Mouse (Mus musculus) testis, adult 2 months (tissue): Measurements from ENCODE around the gene Myo10. TPM values are rescaled to one million over a fixed set of nuclear protein-coding genes. Genes with fewer than 3 reads are reported as not detected.
A peak's percentile ranks its signal among the peaks of the same experiment; 100 is the strongest.

ENCODE experiments used
- H3K27ac ChIP-seq: fragments of 200-500 bp; 2 replicates; pipeline ENCODE4 v1.5.1; 2012; ENCODE audit warnings: low read depth, low read length; ENCODE audit not compliant: control insufficient read depth, insufficient read depth
- H3K27me3 ChIP-seq: fragments of 200-500 bp; 2 replicates; pipeline ENCODE4 v1.6.1; 2012; ENCODE audit warnings: mild to moderate bottlenecking, low read length, moderate library complexity; ENCODE audit not compliant: control insufficient read depth, insufficient read depth
- H3K36me3 ChIP-seq: fragments of 200-500 bp; 2 replicates; pipeline ENCODE4 v1.6.1; 2012; ENCODE audit warnings: mild to moderate bottlenecking, low read length; ENCODE audit not compliant: control insufficient read depth, insufficient read depth
- H3K4me1 ChIP-seq: fragments of 200-500 bp; 2 replicates; pipeline ENCODE4 v1.6.1; 2012; ENCODE audit warnings: low read length; ENCODE audit not compliant: control insufficient read depth, insufficient read depth
- H3K4me3 ChIP-seq: fragments of 200-500 bp; 2 replicates; pipeline ENCODE4 v1.5.1; 2012; ENCODE audit warnings: low read depth, mild to moderate bottlenecking, low read length, moderate library complexity, mixed read lengths; ENCODE audit not compliant: control insufficient read depth
- CTCF ChIP-seq: fragments of 200-500 bp; IDR thresholded peaks from 2 replicates; pipeline ENCODE4 v1.5.1; 2012; ENCODE audit warnings: low read depth, mild to moderate bottlenecking, inconsistent platforms, low read length, moderate library complexity; ENCODE audit not compliant: control insufficient read depth, insufficient read depth, insufficient replicate concordance
- POLR2A ChIP-seq: fragments of 200-500 bp; IDR thresholded peaks from 2 replicates; pipeline ENCODE4 v1.6.1; 2012; ENCODE audit warnings: low read depth, mild to moderate bottlenecking, inconsistent platforms, low read length, moderate library complexity; ENCODE audit not compliant: control insufficient read depth
- polyA plus RNA-seq: library from polyadenylated mRNA; depleted of rRNA; stranded (reverse); fragments of >200 nt; gene quantifications from 2 replicates; pipeline ENCODE4 v1.2.3, GENCODE M21; 2012

The Myo10 gene
- polyA plus RNA-seq, 1 experiment, result 17.5 TPM

DNA sequence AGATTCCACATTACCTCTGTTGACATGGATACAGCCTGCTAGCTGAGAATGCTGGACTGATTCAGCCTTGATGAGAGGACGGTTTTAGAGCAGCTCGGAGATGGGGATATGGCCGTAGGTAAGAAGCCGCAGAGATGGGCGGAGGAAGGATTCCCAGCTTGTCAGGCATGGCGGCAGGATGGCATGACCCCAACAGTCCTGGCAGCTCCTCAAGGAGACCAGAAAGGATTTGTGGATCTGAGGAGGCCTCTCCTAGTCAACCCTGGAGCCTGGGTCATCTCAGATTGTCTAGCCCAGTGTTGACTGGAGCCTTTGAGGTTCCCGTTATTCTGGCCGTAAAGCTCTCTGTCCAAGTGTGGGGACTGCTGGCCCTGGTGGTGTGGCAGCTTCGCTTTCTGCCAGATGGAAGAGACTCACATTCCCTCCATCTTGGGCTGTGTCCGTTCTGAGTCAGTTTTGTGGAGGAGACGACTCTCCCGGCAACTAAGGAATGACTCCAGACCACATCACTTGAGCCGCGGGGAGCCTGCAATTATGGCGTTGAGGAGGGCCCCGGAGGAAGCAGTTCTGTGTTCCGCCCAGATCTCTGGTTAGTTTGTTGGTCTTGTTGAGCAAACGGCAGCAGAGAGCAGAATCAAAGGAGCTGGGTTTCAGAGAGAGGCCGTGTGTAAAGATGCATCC is 84.7 kb downstream of the Myo10 start:
- Histone ChIP-seq H3K36me3 (no peaks in the 10 kb centered on the region), H3K4me1 (peaks cover 2% of the 10 kb centered on the region; the same call in 1 of the 2 replicates), H3K4me3 (no peak overlapping the region), H3K27me3 (no peaks in the 10 kb centered on the region), H3K27ac (no peak overlapping the region)
- TF ChIP-seq POLR2A (no peak), CTCF (no peak)

DNA sequence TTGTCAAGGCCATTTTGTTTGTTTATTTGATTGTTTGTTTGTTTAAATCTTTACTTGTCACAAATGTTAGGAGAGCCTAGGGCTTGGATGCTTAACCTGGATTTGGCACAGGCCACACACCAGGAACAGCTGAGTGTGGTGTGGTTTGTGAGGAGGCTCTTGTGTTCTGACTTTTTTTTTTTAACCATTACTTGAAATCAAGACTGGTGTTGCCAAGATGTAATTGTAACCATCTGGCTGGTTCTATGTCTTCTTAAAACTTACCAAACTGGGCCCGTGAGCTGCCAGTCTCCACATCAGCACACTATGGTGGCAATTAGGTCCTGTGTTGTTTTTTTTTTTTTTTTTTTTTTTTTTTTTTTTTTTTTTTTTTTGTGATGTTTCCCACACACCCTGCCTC is 85.6 kb downstream of the Myo10 start:
- Histone ChIP-seq H3K27me3 (no peaks in the 10 kb centered on the region), H3K27ac (no peak overlapping the region), H3K4me1 (peaks cover 2% of the 10 kb centered on the region; the same call in 1 of the 2 replicates), H3K36me3 (no peaks in the 10 kb centered on the region), H3K4me3 (no peak overlapping the region)
- TF ChIP-seq POLR2A (no peak), CTCF (no peak)

DNA sequence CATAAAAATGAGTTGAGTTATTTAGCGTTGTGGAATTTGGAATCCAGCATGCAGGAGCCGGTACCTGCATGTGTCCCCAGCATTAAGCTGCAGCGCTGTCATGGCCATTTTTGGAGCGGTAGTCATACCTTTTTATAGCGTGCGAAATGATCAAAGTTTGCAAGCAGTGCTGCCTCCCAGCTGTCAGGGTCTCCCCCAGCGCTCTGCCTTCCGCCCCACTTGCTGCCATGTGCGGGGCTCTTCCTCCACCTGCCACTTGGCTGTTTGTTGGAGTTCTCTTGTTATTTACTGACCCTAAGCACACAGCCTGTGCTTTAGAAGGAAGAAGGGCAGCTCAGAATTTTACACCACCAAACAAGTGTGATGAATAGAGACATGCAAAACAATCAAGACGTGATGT is 88.6 kb downstream of the Myo10 start:
- Histone ChIP-seq H3K27ac (no peak overlapping the region), H3K4me3 (no peak overlapping the region), H3K27me3 (no peaks in the 10 kb centered on the region), H3K36me3 (no peaks in the 10 kb centered on the region), H3K4me1 (peaks cover 7% of the 10 kb centered on the region)
- TF ChIP-seq CTCF (no peak), POLR2A (no peak)

DNA sequence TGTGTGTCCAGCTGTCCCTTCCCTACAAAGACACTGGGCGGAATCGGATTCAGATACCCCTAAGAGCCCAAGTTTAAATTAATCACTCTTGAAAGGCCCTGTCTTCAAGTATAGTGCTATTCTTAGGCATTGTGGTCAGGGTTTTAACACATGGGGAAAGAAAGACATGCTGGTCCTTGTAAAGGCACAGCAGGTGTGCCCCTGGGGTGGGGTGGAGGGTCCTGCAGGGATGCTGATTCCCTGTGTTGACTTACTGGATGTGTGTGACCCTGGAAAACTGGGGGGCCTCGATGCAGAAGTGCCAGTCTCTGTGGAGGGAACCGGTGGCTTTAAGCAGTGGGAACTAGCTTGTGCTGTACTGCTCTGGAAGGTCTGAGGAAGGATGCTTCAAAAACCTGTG is 90.6 kb downstream of the Myo10 start:
- H3K27ac ChIP-seq, result no peak overlapping the region
- H3K27me3 ChIP-seq, result no peaks in the 10 kb centered on the region
- no peaks in the 10 kb centered on the region for H3K36me3 ChIP-seq
- TF ChIP-seq CTCF (no peak), POLR2A (no peak)
- no peak overlapping the region for H3K4me3 ChIP-seq
- peaks cover 4% of the 10 kb centered on the region for H3K4me1 ChIP-seq

DNA sequence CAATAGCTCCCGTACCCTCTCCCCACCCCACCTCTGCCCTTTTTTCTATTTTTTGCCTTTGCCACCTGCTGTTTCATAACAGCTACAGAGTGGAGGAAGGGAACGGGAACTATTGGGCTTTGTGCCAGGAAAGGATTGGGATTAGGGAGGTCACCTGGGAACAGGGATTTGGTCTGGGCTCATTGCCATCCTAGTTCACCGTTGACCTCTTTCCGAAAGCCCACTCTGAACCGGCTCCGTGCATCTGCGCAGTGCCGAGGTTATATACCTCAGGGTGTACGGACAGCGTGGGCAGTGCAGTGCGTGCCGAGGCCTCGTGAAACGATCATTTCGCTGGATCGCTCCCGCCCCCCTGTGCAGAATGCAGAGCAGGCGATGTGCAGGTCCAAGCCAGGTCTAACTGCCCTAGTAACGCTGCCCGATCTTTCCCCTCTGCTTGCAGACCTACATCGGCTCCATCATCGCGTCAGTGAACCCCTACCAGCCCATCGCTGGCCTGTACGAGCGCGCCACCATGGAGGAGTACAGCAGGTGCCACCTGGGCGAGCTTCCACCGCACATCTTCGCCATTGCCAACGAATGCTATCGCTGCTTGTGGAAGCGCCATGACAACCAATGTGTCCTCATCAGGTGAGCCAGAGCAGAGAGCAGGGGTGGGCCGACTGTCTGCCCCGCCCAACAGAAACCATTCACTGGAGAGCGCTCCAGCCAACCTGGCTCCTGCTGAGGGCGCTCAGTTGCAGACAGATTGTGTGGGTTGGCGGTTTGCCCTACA is 91.4 kb downstream of the Myo10 start:
- Histone ChIP-seq H3K36me3 (no peaks in the 10 kb centered on the region), H3K4me1 (peaks cover 4% of the 10 kb centered on the region), H3K27me3 (no peaks in the 10 kb centered on the region), H3K27ac (no peak overlapping the region), H3K4me3 (peak overlapping the region; percentile 65)
- TF ChIP-seq POLR2A (no peak), CTCF (no peak)

DNA sequence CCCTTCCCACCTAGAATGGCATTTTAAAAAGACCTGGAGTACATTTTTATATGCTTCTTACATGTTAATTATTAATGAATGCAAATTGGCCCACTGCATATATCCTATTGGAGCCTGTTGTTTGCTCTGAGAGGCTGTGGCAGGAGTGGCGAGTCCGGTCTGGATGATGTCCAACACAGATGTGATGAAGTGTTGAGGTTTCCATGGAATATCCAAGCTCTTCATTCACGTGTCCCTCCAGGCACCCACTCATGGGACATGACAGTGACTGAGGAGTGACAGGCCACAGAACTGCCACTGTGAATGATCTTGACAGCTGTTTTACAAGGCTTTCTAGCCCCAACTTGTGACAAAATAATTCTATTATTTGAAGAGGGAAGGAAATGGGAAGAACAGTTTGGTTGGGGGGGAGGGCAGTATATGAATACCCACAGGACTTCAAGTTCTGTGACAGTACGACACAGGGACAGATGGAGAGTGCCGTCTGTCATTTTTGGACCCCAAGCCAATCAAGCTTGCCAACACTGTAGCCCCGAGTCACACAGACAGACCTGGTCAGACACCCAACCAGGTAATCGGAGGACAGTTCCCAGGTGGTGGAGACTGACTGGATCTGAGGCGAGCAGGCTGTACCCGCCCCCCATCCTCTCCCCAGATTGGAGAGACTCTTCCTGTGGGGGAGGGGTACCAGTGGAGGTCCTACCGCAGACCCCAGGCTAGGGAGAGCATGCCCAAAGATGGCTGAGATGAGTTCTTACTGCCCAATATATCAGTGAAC is 93.1 kb downstream of the Myo10 start:
- Histone ChIP-seq H3K36me3 (no peaks in the 10 kb centered on the region), H3K27ac (no peak overlapping the region)

DNA sequence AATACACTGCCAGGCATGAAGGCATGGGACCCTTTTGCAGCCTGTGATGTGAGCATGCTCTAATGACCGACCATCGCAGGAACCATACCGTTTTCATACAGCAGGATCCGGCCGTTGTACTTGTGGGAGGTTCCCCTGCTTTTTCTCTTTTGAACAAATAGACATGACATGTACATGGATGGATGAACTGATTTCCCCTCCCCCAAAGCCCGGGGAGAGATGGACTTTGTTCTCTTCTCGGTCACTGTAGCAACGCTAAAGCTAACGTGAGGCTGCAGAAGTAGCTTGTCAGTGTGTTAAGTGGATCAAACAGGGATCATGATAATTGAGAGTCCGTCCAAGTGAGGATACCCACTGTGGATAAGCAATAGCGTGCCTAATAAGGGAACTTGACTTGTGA is 93.7 kb downstream of the Myo10 start:
- TF ChIP-seq POLR2A, result no peak
- no peak for TF ChIP-seq CTCF
- H3K4me1 ChIP-seq, result peaks cover 4% of the 10 kb centered on the region

More for the DNA sequence above, 93.1 kb downstream of the Myo10 start:
- Histone ChIP-seq H3K27me3 (no peaks in the 10 kb centered on the region), H3K4me1 (peaks cover 4% of the 10 kb centered on the region), H3K4me3 (no peak overlapping the region)
- TF ChIP-seq CTCF, result no peak
- no peak for TF ChIP-seq POLR2A

More for the DNA sequence above, 93.7 kb downstream of the Myo10 start:
- Histone ChIP-seq H3K27me3 (no peaks in the 10 kb centered on the region), H3K27ac (no peak overlapping the region), H3K4me3 (no peak overlapping the region), H3K36me3 (no peaks in the 10 kb centered on the region)
